Mouse (Mus musculus): ENCODE measurements around the gene Slc25a25. TPM values are rescaled to one million over a fixed set of nuclear protein-coding genes. Genes with fewer than 3 reads are reported as not detected.
"Not testable (repeated sequence)": the region's sequence is repeated elsewhere in the genome, so short reads cannot be mapped to it uniquely, and the experiment has no call there.

The Slc25a25 gene
- polyA plus RNA-seq, 1 experiment, result 11.4 TPM

- Histone ChIP-seq H3K36me3 (ENCODE audit: control insufficient read depth, insufficient read depth, low read length) (no peaks in the 10 kb centered on the region), H3K4me1 (ENCODE audit: control insufficient read depth, insufficient read depth, insufficient read length) (no peaks in the 10 kb centered on the region), H3K4me3 (ENCODE audit: extremely low read depth, insufficient read depth, insufficient read length) (no peak overlapping the region), H3K27me3 (ENCODE audit: control insufficient read depth, insufficient read depth, low read length) (no peaks in the 10 kb centered on the region), H3K27ac (ENCODE audit: insufficient read depth, low read length) (no peak overlapping the region)
- TF ChIP-seq POLR2A (IDR thresholded peaks at IDR 0.05; ENCODE audit: low read depth, low read length) (no peak), CTCF (IDR thresholded peaks at IDR 0.05; ENCODE audit: extremely low read depth, insufficient read depth, insufficient read length, insufficient replicate concordance) (no peak)
- DNase-seq (ENCODE audit: low read depth in 1 of 2, low spot score in 2 of 2), result no peak
- 94% methylated on average over 6 of the region's 6 CpGs for WGBS
These were observed 33.7 kb upstream of the Slc25a25 start for GRCm38 (mm10) chr2:32484933-32485332.

GRCm38 (mm10) chr2:32483179-32483875 lies 32.1 kb upstream of the Slc25a25 start:
- no peaks in the 10 kb centered on the region for H3K27me3 ChIP-seq (ENCODE audit: control insufficient read depth, insufficient read depth, low read length)
- H3K27ac ChIP-seq (ENCODE audit: insufficient read depth, low read length), result no peak overlapping the region
- no peaks in the 10 kb centered on the region for H3K36me3 ChIP-seq (ENCODE audit: control insufficient read depth, insufficient read depth, low read length)
- no peak for DNase-seq (ENCODE audit: low read depth in 1 of 2, low spot score in 2 of 2)
- H3K4me3 ChIP-seq (ENCODE audit: extremely low read depth, insufficient read depth, insufficient read length), result no peak overlapping the region
- 78% methylated on average over 9 of the region's 9 CpGs for WGBS
- H3K4me1 ChIP-seq (ENCODE audit: control insufficient read depth, insufficient read depth, insufficient read length), result no peaks in the 10 kb centered on the region
- TF ChIP-seq CTCF (IDR thresholded peaks at IDR 0.05; ENCODE audit: extremely low read depth, insufficient read depth, insufficient read length, insufficient replicate concordance), result no peak
- no peak for TF ChIP-seq POLR2A (IDR thresholded peaks at IDR 0.05; ENCODE audit: low read depth, low read length)

- TF ChIP-seq CTCF (IDR thresholded peaks at IDR 0.05; ENCODE audit: extremely low read depth, insufficient read depth, insufficient read length, insufficient replicate concordance) (no peak), POLR2A (IDR thresholded peaks at IDR 0.05; ENCODE audit: low read depth, low read length) (no peak)
- 94% methylated on average over 8 of the region's 8 CpGs for WGBS
- Histone ChIP-seq H3K4me1 (ENCODE audit: control insufficient read depth, insufficient read depth, insufficient read length) (no peaks in the 10 kb centered on the region), H3K27ac (ENCODE audit: insufficient read depth, low read length) (no peak overlapping the region), H3K36me3 (ENCODE audit: control insufficient read depth, insufficient read depth, low read length) (no peaks in the 10 kb centered on the region), H3K4me3 (ENCODE audit: extremely low read depth, insufficient read depth, insufficient read length) (no peak overlapping the region), H3K27me3 (ENCODE audit: control insufficient read depth, insufficient read depth, low read length) (no peaks in the 10 kb centered on the region)
- no peak for DNase-seq (ENCODE audit: low read depth in 1 of 2, low spot score in 2 of 2)
These were observed 31.1 kb upstream of the Slc25a25 start for GRCm38 (mm10) chr2:32482351-32482750.

GRCm38 (mm10) chr2:32475361-32475760 lies 24.1 kb upstream of the Slc25a25 start:
- not testable (repeated sequence) for H3K36me3 ChIP-seq (ENCODE audit: control insufficient read depth, insufficient read depth, low read length); H3K27me3 ChIP-seq (ENCODE audit: control insufficient read depth, insufficient read depth, low read length); H3K4me1 ChIP-seq (ENCODE audit: control insufficient read depth, insufficient read depth, insufficient read length); H3K4me3 ChIP-seq (ENCODE audit: extremely low read depth, insufficient read depth, insufficient read length); H3K27ac ChIP-seq (ENCODE audit: insufficient read depth, low read length); DNase-seq (ENCODE audit: low read depth in 1 of 2, low spot score in 2 of 2)
- WGBS, result 87% methylated on average over 5 of the region's 9 CpGs

GRCm38 (mm10) chr2:32471681-32472061 lies 20.4 kb upstream of the Slc25a25 start:
- no peak for DNase-seq (ENCODE audit: low read depth in 1 of 2, low spot score in 2 of 2)
- Histone ChIP-seq H3K27me3 (ENCODE audit: control insufficient read depth, insufficient read depth, low read length) (no peaks in the 10 kb centered on the region), H3K27ac (ENCODE audit: insufficient read depth, low read length) (no peak overlapping the region), H3K4me1 (ENCODE audit: control insufficient read depth, insufficient read depth, insufficient read length) (no peaks in the 10 kb centered on the region), H3K36me3 (ENCODE audit: control insufficient read depth, insufficient read depth, low read length) (no peaks in the 10 kb centered on the region), H3K4me3 (ENCODE audit: extremely low read depth, insufficient read depth, insufficient read length) (no peak overlapping the region)
- TF ChIP-seq CTCF (IDR thresholded peaks at IDR 0.05; ENCODE audit: extremely low read depth, insufficient read depth, insufficient read length, insufficient replicate concordance) (peak; percentile 30; the same call in 1 of the 2 replicates), POLR2A (IDR thresholded peaks at IDR 0.05; ENCODE audit: low read depth, low read length) (no peak)
- 80% methylated on average over 6 of the region's 6 CpGs for WGBS

GRCm38 (mm10) chr2:32471001-32471680 lies 19.9 kb upstream of the Slc25a25 start:
- Histone ChIP-seq H3K4me3 (ENCODE audit: extremely low read depth, insufficient read depth, insufficient read length) (no peak overlapping the region), H3K27ac (ENCODE audit: insufficient read depth, low read length) (no peak overlapping the region), H3K4me1 (ENCODE audit: control insufficient read depth, insufficient read depth, insufficient read length) (no peaks in the 10 kb centered on the region), H3K36me3 (ENCODE audit: control insufficient read depth, insufficient read depth, low read length) (no peaks in the 10 kb centered on the region), H3K27me3 (ENCODE audit: control insufficient read depth, insufficient read depth, low read length) (no peaks in the 10 kb centered on the region)
- no peak for DNase-seq (ENCODE audit: low read depth in 1 of 2, low spot score in 2 of 2)
- no peak for TF ChIP-seq CTCF (IDR thresholded peaks at IDR 0.05; ENCODE audit: extremely low read depth, insufficient read depth, insufficient read length, insufficient replicate concordance)
- TF ChIP-seq POLR2A (IDR thresholded peaks at IDR 0.05; ENCODE audit: low read depth, low read length), result no peak
- 83% methylated on average over 6 of the region's 6 CpGs for WGBS

All from spleen, adult 2 months (tissue).